Mouse (Mus musculus): Measurements from ENCODE around the gene Ssna1. TPM values are rescaled to one million over a fixed set of nuclear protein-coding genes. Genes with fewer than 3 reads are reported as not detected.

Ssna1 gene
- total and polyA plus RNA-seq, 3 experiments = 51.4 to 80.6 (median 72.9) TPM

DNA sequence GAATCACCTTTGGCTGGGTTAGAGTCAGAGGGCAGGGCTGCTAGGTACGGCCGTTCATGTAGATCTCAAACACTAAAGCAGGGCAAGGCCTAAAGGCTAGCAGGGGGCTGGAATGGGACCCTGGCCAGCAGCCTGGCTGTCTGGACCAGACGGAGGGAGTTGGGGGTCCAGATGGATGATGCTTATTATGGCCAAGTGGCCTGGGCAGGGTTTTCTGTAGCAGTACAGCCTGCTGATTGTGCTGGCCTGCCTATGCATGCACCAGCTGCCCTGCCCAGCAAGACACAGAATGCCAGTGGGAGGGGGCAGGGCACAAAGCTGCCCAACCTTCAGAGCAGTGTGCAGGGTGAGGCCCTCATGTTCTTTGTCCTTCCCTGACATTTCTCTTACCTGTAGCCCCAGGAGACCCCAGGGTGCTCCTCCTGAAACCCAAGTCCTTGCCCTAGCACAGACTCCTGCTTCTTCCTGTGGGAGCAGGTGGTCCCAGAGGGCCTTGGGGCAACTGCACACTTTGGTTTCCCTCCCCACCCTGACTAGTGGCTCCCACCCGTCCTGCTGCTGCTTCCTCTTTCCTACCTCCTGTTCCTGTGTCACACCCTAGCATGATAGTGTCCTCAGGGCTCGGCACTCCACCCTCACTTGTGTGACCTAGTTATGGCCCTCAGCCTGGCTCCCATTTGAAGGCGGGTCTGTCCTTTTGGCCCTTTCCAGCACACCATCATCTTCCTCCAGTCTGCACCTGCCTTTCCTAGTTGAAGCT, 6.2 kb downstream of the Ssna1 start:
- Histone ChIP-seq H3K4me3 (replicated peaks in 1 of 3; ENCODE audit: low read depth in 2 of 3, low read length in 2 of 3, poor library complexity in 1 of 3) (peak overlapping the region; percentile 8 to 39 (median 25)), H3K4me1 (ENCODE audit: control insufficient read depth in 1 of 2, insufficient read depth in 2 of 2) (peaks cover 23 to 76% of the 10 kb centered on the region in 2 experiments), H3K79me2 (replicated peaks; ENCODE audit: control insufficient read depth, extremely low read depth, insufficient read depth, poor library complexity, severe bottlenecking) (peaks cover 13% of the 10 kb centered on the region), H3K4me2 (ENCODE audit: insufficient read depth, low read depth, poor library complexity, severe bottlenecking) (peak overlapping the region; percentile 48), H3K9ac (ENCODE audit: insufficient read depth, low read depth) (peak overlapping the region; percentile 8; the same call in 1 of the 2 replicates), H3K27me3 (replicated peaks) (no peaks in the 10 kb centered on the region), H3K27ac (ENCODE audit: insufficient read depth, low read depth) (no peak overlapping the region), H3K36me3 (replicated peaks in 1 of 2; ENCODE audit: control insufficient read depth in 1 of 2, insufficient read depth in 1 of 2, low read length in 1 of 2) (peaks cover 8 to 40% of the 10 kb centered on the region in 2 experiments), H3K9me3 (replicated peaks; ENCODE audit: low read length) (no peaks in the 10 kb centered on the region)
- DNase-seq (ENCODE audit: extremely low read depth) = peak; percentile 41
- dilution Hi-C loops (cut with MboI; ENCODE audit: extremely low pct_ligation_motif_present, extremely low pct_unique_long_range_greater_than_20kb, low sequenced_read_pairs) = no loop called here
- in situ Hi-C loops (cut with MboI; ENCODE audit: low pct_ligation_motif_present, low pct_unique_long_range_greater_than_20kb, low sequenced_read_pairs) = no loop called here
- TF ChIP-seq TCF12 (IDR thresholded peaks at IDR 0.05; ENCODE audit: low read depth, low read length) = no peak
- no peak for TF ChIP-seq MAFK (IDR thresholded peaks at IDR 0.05; ENCODE audit: insufficient replicate concordance, low read length)
- no peak for TF ChIP-seq USF1 (IDR thresholded peaks at IDR 0.05; ENCODE audit: low read depth, low read length)
- TF ChIP-seq JUN (IDR thresholded peaks at IDR 0.05; ENCODE audit: insufficient read depth, low read depth, low read length) = no peak
- no peak for TF ChIP-seq ETS1 (conservative IDR thresholded peaks at IDR 0.05; ENCODE audit: low read depth, low read length)
- TF ChIP-seq ZMIZ1 (IDR thresholded peaks at IDR 0.05; ENCODE audit: low read depth, low read length) = no peak

DNA sequence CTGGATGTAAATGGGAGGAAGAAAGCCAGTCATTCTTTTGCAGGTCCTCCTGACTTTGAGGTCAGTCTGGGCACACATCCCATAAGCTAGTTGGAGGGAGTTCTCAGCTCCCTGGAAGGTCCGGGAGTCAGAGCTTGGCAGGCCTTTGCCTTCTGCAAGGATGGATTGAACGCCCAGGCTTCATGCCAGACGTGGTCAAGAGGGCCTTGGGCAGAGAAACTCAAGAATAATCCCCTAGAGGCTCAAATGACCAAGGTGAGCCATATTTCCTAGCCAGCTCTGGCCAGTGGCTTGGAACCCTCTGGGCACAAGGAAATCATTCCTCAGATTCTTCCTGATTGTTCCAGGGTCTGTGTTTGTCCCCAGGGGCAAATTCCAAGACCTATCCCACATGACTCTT, 7.4 kb downstream of the Ssna1 start:
- Histone ChIP-seq H3K9me3 (replicated peaks; ENCODE audit: low read length) (no peaks in the 10 kb centered on the region), H3K4me1 (ENCODE audit: control insufficient read depth in 1 of 2, insufficient read depth in 2 of 2) (peaks cover 23 to 64% of the 10 kb centered on the region in 2 experiments), H3K9ac (ENCODE audit: insufficient read depth, low read depth) (no peak overlapping the region), H3K27ac (ENCODE audit: insufficient read depth, low read depth) (no peak overlapping the region), H3K36me3 (replicated peaks in 1 of 2; ENCODE audit: control insufficient read depth in 1 of 2, insufficient read depth in 1 of 2, low read length in 1 of 2) (peaks cover 8 to 27% of the 10 kb centered on the region in 2 experiments), H3K79me2 (replicated peaks; ENCODE audit: control insufficient read depth, extremely low read depth, insufficient read depth, poor library complexity, severe bottlenecking) (peaks cover 5% of the 10 kb centered on the region; the same call in 1 of the 2 replicates), H3K27me3 (replicated peaks) (no peaks in the 10 kb centered on the region), H3K4me2 (ENCODE audit: insufficient read depth, low read depth, poor library complexity, severe bottlenecking) (peak overlapping the region; percentile 48), H3K4me3 (replicated peaks in 1 of 3; ENCODE audit: low read depth in 2 of 3, low read length in 2 of 3, poor library complexity in 1 of 3) (peak overlapping the region in 1 of 3 experiments; percentile 2)
- TF ChIP-seq UBTF (IDR thresholded peaks at IDR 0.05; ENCODE audit: low read depth, low read length) (no peak), IRF4 (IDR thresholded peaks at IDR 0.05; ENCODE audit: low read depth, low read length) (no peak), HCFC1 (IDR thresholded peaks at IDR 0.05; ENCODE audit: low read depth, low read length) (no peak), MAZ (IDR thresholded peaks at IDR 0.05; ENCODE audit: low read depth, low read length) (no peak), BHLHE40 (IDR thresholded peaks at IDR 0.05; ENCODE audit: low read depth, low read length) (no peak), NRF1 (IDR thresholded peaks at IDR 0.05; ENCODE audit: low read depth, low read length) (no peak), RCOR1 (conservative IDR thresholded peaks at IDR 0.05; ENCODE audit: low read depth, low read length) (no peak), JUN (IDR thresholded peaks at IDR 0.05; ENCODE audit: insufficient read depth, low read depth, low read length) (no peak), RAD21 (IDR thresholded peaks at IDR 0.05; ENCODE audit: low read depth, low read length) (no peak), ZKSCAN1 (IDR thresholded peaks at IDR 0.05; ENCODE audit: borderline replicate concordance, low read depth, low read length) (no peak), SMC3 (IDR thresholded peaks at IDR 0.05; ENCODE audit: low read depth, low read length) (no peak)
- DNase-seq (ENCODE audit: extremely low read depth) = no peak
- in situ Hi-C loops (cut with MboI; ENCODE audit: low pct_ligation_motif_present, low pct_unique_long_range_greater_than_20kb, low sequenced_read_pairs) = no loop called here
- dilution Hi-C loops (cut with MboI; ENCODE audit: extremely low pct_ligation_motif_present, extremely low pct_unique_long_range_greater_than_20kb, low sequenced_read_pairs) = no loop called here

All from CH12.LX (cell line).